Mouse (Mus musculus) bone marrow, adult 2 months (tissue): ENCODE results near the gene Prkcq.

Experiments
- CTCF ChIP-seq: fragments of 200-500 bp; IDR thresholded peaks from 2 replicates; pipeline ENCODE4 v1.5.1; 2011; ENCODE audit warnings: low read length, control low read depth; ENCODE audit not compliant: control insufficient read depth, insufficient read depth
- POLR2A ChIP-seq: fragments of 200-500 bp; IDR thresholded peaks from 2 replicates; pipeline ENCODE4 v1.6.1; 2011; ENCODE audit warnings: low read depth, mild to moderate bottlenecking, control low read depth, low read length, borderline replicate concordance; ENCODE audit not compliant: control insufficient read depth

DNA sequence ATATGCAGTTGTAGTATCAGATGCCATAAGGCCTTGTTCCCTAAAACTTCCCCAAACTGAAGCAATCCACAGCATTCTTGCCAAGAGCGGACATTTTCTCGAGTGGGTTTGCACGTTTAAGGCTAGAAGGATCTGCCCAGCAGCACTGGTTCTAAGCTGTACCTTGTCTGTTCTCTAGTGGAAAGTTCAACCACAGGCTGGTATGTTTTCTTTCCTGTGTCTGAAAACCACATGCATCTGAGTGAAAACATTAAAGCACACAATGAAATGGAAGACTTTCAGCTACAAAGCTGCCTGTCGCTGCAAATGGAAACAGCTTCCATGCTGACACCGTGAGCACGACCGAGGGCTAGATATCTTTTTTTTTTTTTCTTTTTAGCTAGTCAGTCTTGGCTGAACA, 12.3 kb upstream of the Prkcq start:
- TF ChIP-seq CTCF = no peak
- TF ChIP-seq POLR2A = no peak
